Mouse (Mus musculus) forebrain, embryonic 13.5 days (tissue): ENCODE measurements at regions not wholly inside any gene's neighbourhood (a gene's known extent, or its start where the extent isn't known, plus 50 kb on each side); places are given as distances from the start of the nearest gene placed in this dataset.
A peak's percentile ranks its signal among the peaks of the same experiment; 100 is the strongest.
"Not testable (repeated sequence)": the region's sequence is repeated elsewhere in the genome, so short reads cannot be mapped to it uniquely, and the experiment has no call there.

Experiments
- ATAC-seq: fragments of 200-750 bp; cut with Nextera tagmentation; 2 replicates; pipeline ENCODE4 v1.8.0; 2017
- H3K27ac ChIP-seq: fragments of 300-500 bp; sonication (generic); 2 replicates; pipeline ENCODE4 v1.5.1; 2015; ENCODE audit warnings: inconsistent platforms, mild to moderate bottlenecking, moderate library complexity
- H3K27me3 ChIP-seq: fragments of 300-500 bp; sonication (generic); 2 replicates; pipeline ENCODE4 v1.6.1; 2015; ENCODE audit warnings: mild to moderate bottlenecking, inconsistent platforms
- H3K36me3 ChIP-seq: fragments of 300-500 bp; sonication (generic); 2 replicates; pipeline ENCODE4 v1.6.1; 2015; ENCODE audit warnings: mild to moderate bottlenecking, inconsistent platforms; ENCODE audit not compliant: poor library complexity, severe bottlenecking
- H3K4me1 ChIP-seq: fragments of 300-500 bp; sonication (generic); 2 replicates; pipeline ENCODE4 v1.6.1; 2015; ENCODE audit warnings: inconsistent platforms
- H3K4me2 ChIP-seq: fragments of 300-500 bp; sonication (generic); 2 replicates; pipeline ENCODE4 v1.6.1; 2015; ENCODE audit warnings: inconsistent platforms, mild to moderate bottlenecking, moderate library complexity
- H3K4me3 ChIP-seq: fragments of 300-500 bp; sonication (generic); 2 replicates; pipeline ENCODE4 v1.5.1; 2015; ENCODE audit warnings: mild to moderate bottlenecking, inconsistent platforms
- H3K9ac ChIP-seq: fragments of 300-500 bp; sonication (generic); 2 replicates; pipeline ENCODE4 v1.6.1; 2015; ENCODE audit warnings: mild to moderate bottlenecking, inconsistent platforms
- H3K9me3 ChIP-seq: fragments of 300-500 bp; sonication (generic); replicated peaks from 2 replicates; pipeline ENCODE4 v1.6.1; 2016; ENCODE audit warnings: inconsistent platforms
- WGBS: fragments of 180-500 bp; shearing (Covaris S2); methylation state at CpG from one replicate; pipeline ENCODE4 v1.1.7; 2015; 5-methylcytosine and 5-hydroxymethylcytosine counted together

- Histone ChIP-seq H3K4me1 (no peaks in the 10 kb centered on the region), H3K4me2 (no peak overlapping the region), H3K4me3 (no peak overlapping the region), H3K27ac (no peak overlapping the region), H3K9ac (no peak overlapping the region), H3K9me3 (no peaks in the 10 kb centered on the region), H3K27me3 (no peaks in the 10 kb centered on the region), H3K36me3 (no peaks in the 10 kb centered on the region)
- peak; percentile 96 for ATAC-seq
- 82% methylated on average over 5 of the region's 5 CpGs for WGBS
Observed at GRCm38 (mm10) chr14:8867641-8868040, 201.6 kb upstream of the 4930452B06Rik start.

GRCm38 (mm10) chr14:8851572-8851971, 185.5 kb upstream of the 4930452B06Rik start:
- Histone ChIP-seq H3K4me3 (no peak overlapping the region), H3K4me1 (no peaks in the 10 kb centered on the region), H3K9me3 (no peaks in the 10 kb centered on the region), H3K36me3 (no peaks in the 10 kb centered on the region), H3K4me2 (no peak overlapping the region), H3K27ac (no peak overlapping the region), H3K27me3 (no peaks in the 10 kb centered on the region), H3K9ac (no peak overlapping the region)
- ATAC-seq: no peak

GRCm38 (mm10) chr14:8850208-8850607, 184.2 kb upstream of the 4930452B06Rik start:
- no peaks in the 10 kb centered on the region for H3K4me1 ChIP-seq

GRCm38 (mm10) chr14:8833516-8833915, 167.5 kb upstream of the 4930452B06Rik start:
- Histone ChIP-seq H3K36me3 (no peaks in the 10 kb centered on the region), H3K9me3 (no peaks in the 10 kb centered on the region), H3K9ac (no peak overlapping the region), H3K4me2 (no peak overlapping the region), H3K27me3 (no peaks in the 10 kb centered on the region), H3K27ac (no peak overlapping the region), H3K4me1 (no peaks in the 10 kb centered on the region), H3K4me3 (no peak overlapping the region)
- 96% methylated on average over 1 of the region's 1 CpGs for WGBS
- no peak for ATAC-seq

More at GRCm38 (mm10) chr14:8850208-8850607, 184.2 kb upstream of the 4930452B06Rik start:
- Histone ChIP-seq H3K27me3 (no peaks in the 10 kb centered on the region), H3K9ac (no peak overlapping the region), H3K4me3 (no peak overlapping the region), H3K27ac (no peak overlapping the region), H3K4me2 (no peak overlapping the region), H3K9me3 (no peaks in the 10 kb centered on the region), H3K36me3 (no peaks in the 10 kb centered on the region)
- ATAC-seq: no peak

GRCm38 (mm10) chr14:8800217-8800616, 134.2 kb upstream of the 4930452B06Rik start:
- H3K36me3 ChIP-seq, H3K4me3 ChIP-seq, H3K9ac ChIP-seq, ATAC-seq, H3K9me3 ChIP-seq, H3K4me2 ChIP-seq, H3K27me3 ChIP-seq, H3K4me1 ChIP-seq, H3K27ac ChIP-seq: not testable (repeated sequence)
- 66% methylated on average over 23 of the region's 23 CpGs for WGBS

- Histone ChIP-seq H3K9ac (no peak overlapping the region), H3K36me3 (no peaks in the 10 kb centered on the region), H3K27me3 (no peaks in the 10 kb centered on the region), H3K27ac (no peak overlapping the region), H3K4me2 (no peak overlapping the region), H3K4me3 (no peak overlapping the region), H3K9me3 (no peaks in the 10 kb centered on the region), H3K4me1 (no peaks in the 10 kb centered on the region)
- ATAC-seq: no peak
- 86% methylated on average over 1 of the region's 1 CpGs for WGBS
Observed at GRCm38 (mm10) chr14:8789348-8789747, 123.3 kb upstream of the 4930452B06Rik start.

- Histone ChIP-seq H3K4me3 (no peak overlapping the region), H3K9me3 (no peaks in the 10 kb centered on the region), H3K4me1 (no peaks in the 10 kb centered on the region), H3K36me3 (no peaks in the 10 kb centered on the region), H3K4me2 (no peak overlapping the region), H3K27ac (no peak overlapping the region), H3K27me3 (no peaks in the 10 kb centered on the region), H3K9ac (no peak overlapping the region)
- ATAC-seq: no peak
- 71% methylated on average over 2 of the region's 2 CpGs for WGBS
Observed at GRCm38 (mm10) chr14:8760541-8760940, 94.5 kb upstream of the 4930452B06Rik start.

GRCm38 (mm10) chr14:8736831-8737230, 70.8 kb upstream of the 4930452B06Rik start:
- WGBS: 2% methylated on average over 4 of the region's 4 CpGs
- ATAC-seq: no peak

GRCm38 (mm10) chr14:8733261-8733660, 67.2 kb upstream of the 4930452B06Rik start:
- Histone ChIP-seq H3K27ac (no peak overlapping the region), H3K9me3 (no peaks in the 10 kb centered on the region), H3K27me3 (no peaks in the 10 kb centered on the region), H3K9ac (no peak overlapping the region), H3K4me3 (no peak overlapping the region), H3K4me2 (no peak overlapping the region), H3K4me1 (no peaks in the 10 kb centered on the region), H3K36me3 (no peaks in the 10 kb centered on the region)
- ATAC-seq: no peak
- 93% methylated on average over 2 of the region's 2 CpGs for WGBS

More at GRCm38 (mm10) chr14:8736831-8737230, 70.8 kb upstream of the 4930452B06Rik start:
- no peaks in the 10 kb centered on the region for H3K27me3 ChIP-seq
- H3K9ac ChIP-seq: no peak overlapping the region
- no peak overlapping the region for H3K4me3 ChIP-seq
- H3K4me2 ChIP-seq: no peak overlapping the region
- H3K36me3 ChIP-seq: no peaks in the 10 kb centered on the region
- H3K9me3 ChIP-seq: no peaks in the 10 kb centered on the region
- H3K4me1 ChIP-seq: no peaks in the 10 kb centered on the region
- H3K27ac ChIP-seq: no peak overlapping the region

- no peak overlapping the region for H3K4me3 ChIP-seq
- WGBS: 35% methylated on average over 1 of the region's 1 CpGs
- H3K27ac ChIP-seq: no peak overlapping the region
- no peaks in the 10 kb centered on the region for H3K4me1 ChIP-seq
- H3K9ac ChIP-seq: no peak overlapping the region
- no peaks in the 10 kb centered on the region for H3K27me3 ChIP-seq
- H3K36me3 ChIP-seq: no peaks in the 10 kb centered on the region
- 0 out of 2 replicates have a peak, but pooled peaks have one; percentile 45 for ATAC-seq
- H3K9me3 ChIP-seq: no peaks in the 10 kb centered on the region
- H3K4me2 ChIP-seq: no peak overlapping the region
Observed at GRCm38 (mm10) chr14:8727364-8727763, 61.3 kb upstream of the 4930452B06Rik start.
